Mouse (Mus musculus): ENCODE measurements around the gene Gse1.

DNA sequence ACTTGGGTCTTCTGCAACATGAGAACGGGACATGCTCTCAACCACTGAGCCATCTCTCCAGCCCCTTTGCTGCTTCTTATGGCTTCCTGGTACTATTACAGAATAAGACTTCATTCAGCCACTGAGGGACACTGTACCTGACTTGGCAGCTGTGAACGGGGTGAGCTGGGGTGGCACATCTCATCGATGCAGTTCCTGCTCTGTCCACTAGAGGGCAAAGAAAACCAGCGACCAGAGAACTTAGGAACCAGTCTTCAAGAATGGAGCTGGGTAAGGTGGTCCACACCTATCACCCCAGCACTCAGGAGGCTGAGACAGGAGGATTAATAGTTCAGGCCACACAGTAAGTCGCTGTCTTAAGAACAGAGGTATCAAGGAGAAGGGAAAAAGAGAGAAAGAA is 367.7 kb downstream of the Gse1 start:
- peak; percentile 86 for TF ChIP-seq CTCF (IDR thresholded peaks at IDR 0.05; ENCODE audit: control insufficient read depth, insufficient read depth, low read length)
- no peak for TF ChIP-seq POLR2A (IDR thresholded peaks at IDR 0.05; ENCODE audit: borderline replicate concordance, control insufficient read depth, low read depth, low read length)
